Mouse (Mus musculus) kidney, embryonic 16.5 days (tissue): Measurements from ENCODE around the gene Wdr81. TPM values are rescaled to one million over a fixed set of nuclear protein-coding genes. Genes with fewer than 3 reads are reported as not detected.

Experiments
- ATAC-seq: fragments of 200-750 bp; cut with Nextera tagmentation; 2 replicates; pipeline ENCODE4 v1.8.0; 2017; ENCODE audit warnings: moderate TSS enrichment; ENCODE audit not compliant: low FRiP score, low TSS enrichment
- H3K27ac ChIP-seq: fragments of 300-500 bp; sonication (generic); 2 replicates; pipeline ENCODE4 v1.5.1; 2014; ENCODE audit warnings: low read length
- H3K27me3 ChIP-seq: fragments of 300-500 bp; sonication (generic); 2 replicates; pipeline ENCODE4 v1.6.1; 2014; ENCODE audit warnings: low read length, control low read depth, mixed read lengths; ENCODE audit not compliant: insufficient read depth
- H3K36me3 ChIP-seq: fragments of 300-500 bp; sonication (generic); 2 replicates; pipeline ENCODE4 v1.6.1; 2014; ENCODE audit warnings: low read length, control low read depth, mixed read lengths; ENCODE audit not compliant: insufficient read depth
- H3K4me1 ChIP-seq: fragments of 300-500 bp; sonication (generic); 2 replicates; pipeline ENCODE4 v1.6.1; 2014; ENCODE audit warnings: low read length, control low read depth, mixed read lengths; ENCODE audit not compliant: insufficient read depth
- H3K4me2 ChIP-seq: fragments of 300-500 bp; sonication (generic); replicated peaks from 2 replicates; pipeline ENCODE4 v1.6.1; 2014; ENCODE audit warnings: low read depth, low read length
- H3K4me3 ChIP-seq: fragments of 300-500 bp; sonication (generic); 2 replicates; pipeline ENCODE4 v1.5.1; 2014; ENCODE audit warnings: mild to moderate bottlenecking, low read length
- H3K9ac ChIP-seq: fragments of 300-500 bp; sonication (generic); replicated peaks from 2 replicates; pipeline ENCODE4 v1.6.1; 2014; ENCODE audit warnings: low read length
- H3K9me3 ChIP-seq: fragments of 300-500 bp; sonication (generic); 2 replicates; pipeline ENCODE4 v1.6.1; 2016; ENCODE audit warnings: low read length, control low read depth
- WGBS: fragments of 180-500 bp; shearing (Covaris S2); extraction: QIAGEN DNeasy Blood & Tissue Kit; methylation state at CpG from one replicate; pipeline ENCODE4 v1.1.7; 2014; 5-methylcytosine and 5-hydroxymethylcytosine counted together
- polyA plus RNA-seq: library from polyadenylated mRNA; unstranded; fragments of >200 nt; fragmentation: Nextera tagmentation; extraction: Ambion mirVana; gene quantifications from 2 replicates; pipeline ENCODE4 v1.2.1, GENCODE M21; 2015

Gene Wdr81
- polyA plus RNA-seq, 1 experiment from 2014 or later = 7.2 TPM

- H3K4me3 ChIP-seq = no peak overlapping the region
- no peak overlapping the region for H3K9ac ChIP-seq
- no peak overlapping the region for H3K27ac ChIP-seq
- ATAC-seq = no peak
- H3K27me3 ChIP-seq = no peaks in the 10 kb centered on the region
- peaks cover 3% of the 10 kb centered on the region for H3K9me3 ChIP-seq
- H3K4me1 ChIP-seq = peaks cover 13% of the 10 kb centered on the region; the same call in 1 of the 2 replicates
- no peak overlapping the region for H3K4me2 ChIP-seq
- peaks cover 14% of the 10 kb centered on the region for H3K36me3 ChIP-seq
- WGBS = 86% methylated on average over 4 of the region's 4 CpGs
These were observed 14.7 kb upstream of the Wdr81 start for GRCm38 (mm10) chr11:75469261-75469660.

GRCm38 (mm10) chr11:75468410-75468809 is 13.9 kb upstream of the Wdr81 start:
- Histone ChIP-seq H3K9me3 (peaks cover 3% of the 10 kb centered on the region), H3K36me3 (peaks cover 14% of the 10 kb centered on the region), H3K27ac (no peak overlapping the region), H3K4me2 (peak overlapping the region; percentile 66), H3K4me3 (peak overlapping the region; percentile 47), H3K9ac (peak overlapping the region; percentile 68), H3K27me3 (no peaks in the 10 kb centered on the region), H3K4me1 (peaks cover 18% of the 10 kb centered on the region)
- peak; percentile 29; the same call in 1 of the 2 replicates for ATAC-seq
- WGBS = 52% methylated on average over 7 of the region's 7 CpGs

- H3K4me2 ChIP-seq = peak overlapping the region; percentile 66
- H3K27ac ChIP-seq = 0 out of 2 replicates have a peak overlapping the region, but pooled peaks have one; percentile 9
- H3K9me3 ChIP-seq = peaks cover 3% of the 10 kb centered on the region
- peak overlapping the region; percentile 68 for H3K9ac ChIP-seq
- no peaks in the 10 kb centered on the region for H3K27me3 ChIP-seq
- peaks cover 14% of the 10 kb centered on the region for H3K36me3 ChIP-seq
- 18% methylated on average over 19 of the region's 19 CpGs for WGBS
- H3K4me3 ChIP-seq = peak overlapping the region; percentile 47
- peak; percentile 81 for ATAC-seq
- H3K4me1 ChIP-seq = peaks cover 26% of the 10 kb centered on the region
These were observed 13.1 kb upstream of the Wdr81 start for GRCm38 (mm10) chr11:75467512-75468215.

GRCm38 (mm10) chr11:75466731-75467505 is 12.4 kb upstream of the Wdr81 start:
- no peak overlapping the region for H3K9ac ChIP-seq
- WGBS = 96% methylated on average over 4 of the region's 4 CpGs
- ATAC-seq = no peak
- peaks cover 14% of the 10 kb centered on the region for H3K36me3 ChIP-seq
- H3K4me3 ChIP-seq = no peak overlapping the region
- no peak overlapping the region for H3K4me2 ChIP-seq
- no peaks in the 10 kb centered on the region for H3K27me3 ChIP-seq
- H3K9me3 ChIP-seq = peaks cover 3% of the 10 kb centered on the region
- H3K27ac ChIP-seq = no peak overlapping the region
- peaks cover 33% of the 10 kb centered on the region for H3K4me1 ChIP-seq

- Histone ChIP-seq H3K4me2 (no peak overlapping the region), H3K9ac (no peak overlapping the region), H3K9me3 (peaks cover 3% of the 10 kb centered on the region), H3K4me3 (no peak overlapping the region), H3K27me3 (no peaks in the 10 kb centered on the region), H3K4me1 (peaks cover 36% of the 10 kb centered on the region), H3K36me3 (peaks cover 14% of the 10 kb centered on the region), H3K27ac (no peak overlapping the region)
- 86% methylated on average over 6 of the region's 6 CpGs for WGBS
- no peak for ATAC-seq
These were observed 10.5 kb upstream of the Wdr81 start for GRCm38 (mm10) chr11:75465051-75465450.

- Histone ChIP-seq H3K9me3 (peaks cover 3% of the 10 kb centered on the region), H3K4me1 (peaks cover 42% of the 10 kb centered on the region), H3K36me3 (peaks cover 14% of the 10 kb centered on the region), H3K27ac (no peak overlapping the region), H3K9ac (no peak overlapping the region), H3K4me3 (no peak overlapping the region), H3K27me3 (no peaks in the 10 kb centered on the region), H3K4me2 (no peak overlapping the region)
- WGBS = 89% methylated on average over 6 of the region's 6 CpGs
- ATAC-seq = no peak
These were observed 9.9 kb upstream of the Wdr81 start for GRCm38 (mm10) chr11:75464417-75464816.

- Histone ChIP-seq H3K27me3 (no peaks in the 10 kb centered on the region), H3K9me3 (peaks cover 3% of the 10 kb centered on the region), H3K27ac (peak overlapping the region; percentile 89), H3K4me3 (no peak overlapping the region; the same call in 1 of the 2 replicates), H3K36me3 (peaks cover 14% of the 10 kb centered on the region), H3K4me1 (peaks cover 45% of the 10 kb centered on the region), H3K9ac (peak overlapping the region; percentile 43), H3K4me2 (peak overlapping the region; percentile 94)
- WGBS = 30% methylated on average over 4 of the region's 4 CpGs
- no peak for ATAC-seq
These were observed 9.1 kb upstream of the Wdr81 start for GRCm38 (mm10) chr11:75463624-75464023.

GRCm38 (mm10) chr11:75462865-75463336 is 8.4 kb upstream of the Wdr81 start:
- Histone ChIP-seq H3K9ac (peak overlapping the region; percentile 74; the same call in 1 of the 2 replicates), H3K36me3 (peaks cover 14% of the 10 kb centered on the region), H3K27ac (peak overlapping the region; percentile 89), H3K4me3 (peak overlapping the region; percentile 79), H3K4me1 (peaks cover 40% of the 10 kb centered on the region), H3K9me3 (peaks cover 3% of the 10 kb centered on the region), H3K27me3 (no peaks in the 10 kb centered on the region), H3K4me2 (peak overlapping the region; percentile 94)
- WGBS = 1% methylated on average over 9 of the region's 9 CpGs
- peak; percentile 55 for ATAC-seq

- Histone ChIP-seq H3K9me3 (peaks cover 3% of the 10 kb centered on the region), H3K27ac (peak overlapping the region; percentile 89), H3K36me3 (peaks cover 14% of the 10 kb centered on the region), H3K4me3 (peak overlapping the region; percentile 79), H3K27me3 (no peaks in the 10 kb centered on the region), H3K4me1 (peaks cover 34% of the 10 kb centered on the region), H3K4me2 (peak overlapping the region; percentile 94), H3K9ac (peak overlapping the region; percentile 74)
- 3% methylated on average over 15 of the region's 16 CpGs for WGBS
- ATAC-seq = 0 out of 2 replicates have a peak, but pooled peaks have one; percentile 11
These were observed 7.8 kb upstream of the Wdr81 start for GRCm38 (mm10) chr11:75462253-75462783.
